Mouse (Mus musculus): ENCODE results near the gene Zfp984. TPM values are rescaled to one million over a fixed set of nuclear protein-coding genes. Genes with fewer than 3 reads are reported as not detected.

Gene Zfp984
- total RNA-seq, 2 experiments from 2014 or later, result 1.2 to 1.4 TPM

Other genes with a start within 250 kb of the Zfp984 start
- gene Zfp979, start 167.3 kb downstream of the Zfp984 start, total RNA-seq (2021), result under 1 TPM; 0.14 to 0.59 TPM
- gene Zfp534, start 107.2 kb downstream of the Zfp984 start, total RNA-seq (2021), result not detected
- 10 to 100 TPM; 20.3 to 21.4 TPM for gene Zfp933, start 38.6 kb upstream of the Zfp984 start, total RNA-seq (2021)
- gene Miip, start 59.0 kb upstream of the Zfp984 start, total RNA-seq (2021), result 10 to 100 TPM; 15.1 to 15.5 TPM
- 10 to 100 TPM; 13.0 to 13.1 TPM for gene Fv1, start 59.2 kb upstream of the Zfp984 start, total RNA-seq (2021)
- gene Mfn2, start 94.9 kb upstream of the Zfp984 start, total RNA-seq (2021), result 100 to 1,000 TPM; 198 to 204 TPM
- 10 to 100 TPM; 12.1 to 12.6 TPM for gene Plod1, start 127.0 kb upstream of the Zfp984 start, total RNA-seq (2021)
- gene 2510039O18Rik, start 131.1 kb upstream of the Zfp984 start, total RNA-seq (2021), result 10 to 100 TPM; 29.6 to 32.6 TPM
- not detected for gene Nppb, start 176.0 kb upstream of the Zfp984 start, total RNA-seq (2021)
- gene Nppa, start 190.9 kb upstream of the Zfp984 start, total RNA-seq (2021), result under 1 TPM in 1 of 2 experiments, not detected in 1; 0.40 TPM
- gene Clcn6, start 229.0 kb upstream of the Zfp984 start, total RNA-seq (2021), result 10 to 100 TPM; 93.9 to 94.5 TPM
- 10 to 100 TPM; 29.3 to 34.3 TPM for gene Mthfr, start 229.3 kb upstream of the Zfp984 start, total RNA-seq (2021)

Data from left cerebral cortex, adult 18-20 months (tissue).